Mouse (Mus musculus) MN1 (cell line): ENCODE measurements around the gene Gpha2.

Source experiments
- DNase-seq: peaks from one replicate; pipeline ENCODE4 v3.0.0-alpha.2; 2016; ENCODE audit warnings: low spot score

Gpha2 gene

GRCm38 (mm10) chr19:6272738-6273137 lies 46.6 kb downstream of the Gpha2 start:
- no peak for DNase-seq

DNA sequence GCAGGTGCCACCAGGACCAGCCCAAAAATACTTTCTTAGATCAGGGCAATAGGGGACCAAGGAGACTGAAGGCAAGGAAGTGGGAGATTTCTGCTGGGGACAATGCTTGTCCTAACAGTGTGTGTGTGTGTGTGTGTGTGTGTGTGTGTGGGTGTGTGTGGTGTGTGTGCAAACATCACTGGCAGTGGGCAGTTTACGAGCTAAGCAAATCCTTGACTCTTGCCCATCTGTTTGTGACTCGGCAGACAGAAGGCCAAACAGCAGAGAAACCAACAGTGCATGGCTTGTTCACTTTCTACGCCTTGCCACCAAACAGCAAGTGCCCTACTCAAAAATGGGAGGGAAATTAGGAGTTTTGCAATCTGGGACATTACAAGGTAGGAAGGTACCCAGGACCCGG lies 47.4 kb downstream of the Gpha2 start:
- DNase-seq = no peak

DNA sequence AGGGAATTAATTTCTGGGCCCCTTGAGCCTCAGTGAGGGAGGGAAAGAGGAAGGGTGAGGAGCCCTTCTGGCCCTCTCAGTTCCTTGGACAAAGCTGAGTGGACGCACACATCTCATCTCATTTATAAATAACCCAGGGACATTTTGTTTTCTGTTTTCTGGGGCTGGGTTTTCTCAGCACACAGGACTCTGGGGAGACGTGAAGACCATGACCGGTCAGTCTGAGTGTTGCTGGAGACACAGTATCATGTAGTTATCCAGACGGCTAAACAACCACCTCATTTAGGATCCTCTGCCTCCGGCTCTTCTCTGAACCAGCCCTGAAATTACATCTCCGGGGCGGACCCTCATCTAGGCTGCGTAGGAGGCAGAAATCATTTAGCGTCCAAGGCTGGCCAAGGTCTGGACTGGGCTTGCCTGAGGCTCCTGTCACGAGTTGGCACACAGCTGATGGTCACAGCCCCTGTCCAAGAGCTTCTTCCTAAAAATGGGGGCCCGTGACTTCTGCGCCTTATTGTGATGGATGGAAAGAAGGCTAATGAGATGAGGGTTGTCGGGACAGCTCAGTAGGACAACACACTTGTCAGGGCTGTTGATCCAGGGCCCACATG lies 47.9 kb downstream of the Gpha2 start:
- DNase-seq = no peak

GRCm38 (mm10) chr19:6275740-6276389 lies 49.7 kb downstream of the Gpha2 start:
- no peak for DNase-seq

GRCm38 (mm10) chr19:6276426-6277421 lies 50.5 kb downstream of the Gpha2 start, which contains the start of gene Ehd1:
Gene Ehd1 (plus strand): TSS chr19:6276725.
- peak; percentile 99 for DNase-seq
